ENCODE assay signal across 14 mouse cellular contexts in genomic region chr3:72377387-72377786, GRCm38 (mm10).
DNase-seq lines count a peak whose midpoint lies in the region.
"Had no signal": no experiment of that assay in that cellular context is flagged by ENCODE, and none has a peak within 500 bp of the region (broad histone marks: within the 10 kb centered on the region; RNA-seq: fewer than 3 reads in every experiment).

No protein-coding gene starts in this region.

- peak; percentile 2 to 31 for DNase-seq in frontal cortex, adult 2 months (ENCODE audit: extremely low spot score in 1 of 2, low spot score in 1 of 2)
- DNase-seq in frontal cortex, postnatal 10 days (ENCODE audit: low spot score in 2 of 2), result no peak
- DNase-seq in right cerebral cortex, adult 18-20 months, result peak; percentile 1
- DNase-seq in right cerebral cortex, postnatal 36 days (ENCODE audit: low spot score in 2 of 2), result no peak
- DNase-seq in telencephalon, adult 2 months (ENCODE audit: low read depth, low spot score), result peak; percentile 56
- no peak for DNase-seq in kidney, postnatal 36 days
- DNase-seq: adrenal gland, adult 2 months; adrenal gland, postnatal 10 days; adrenal gland, postnatal 25 days; cerebellum, adult 11-12 months; cerebellum, adult 2 months; cerebellum, adult 9-10 months; cerebellum, postnatal 10 days; cerebellum, postnatal 25 days had no signal

Comparison
In these comparisons a context has a peak if more than half of its experiments do, and no peak if none do; other contexts are left out.
1. DNase-seq: peak in frontal cortex, adult 2 months (2 of 2), right cerebral cortex, adult 18-20 months (single experiment) and telencephalon, adult 2 months (single experiment); none in frontal cortex, postnatal 10 days (0 of 2), right cerebral cortex, postnatal 36 days (0 of 2) and kidney, postnatal 36 days (0 of 2).